Mouse (Mus musculus): ENCODE measurements around the gene Tmem151b. TPM values are rescaled to one million over a fixed set of nuclear protein-coding genes. Genes with fewer than 3 reads are reported as not detected.

The Tmem151b gene
- total RNA-seq, 2 experiments from 2014 or later = 1.7 to 3.7 TPM

DNA sequence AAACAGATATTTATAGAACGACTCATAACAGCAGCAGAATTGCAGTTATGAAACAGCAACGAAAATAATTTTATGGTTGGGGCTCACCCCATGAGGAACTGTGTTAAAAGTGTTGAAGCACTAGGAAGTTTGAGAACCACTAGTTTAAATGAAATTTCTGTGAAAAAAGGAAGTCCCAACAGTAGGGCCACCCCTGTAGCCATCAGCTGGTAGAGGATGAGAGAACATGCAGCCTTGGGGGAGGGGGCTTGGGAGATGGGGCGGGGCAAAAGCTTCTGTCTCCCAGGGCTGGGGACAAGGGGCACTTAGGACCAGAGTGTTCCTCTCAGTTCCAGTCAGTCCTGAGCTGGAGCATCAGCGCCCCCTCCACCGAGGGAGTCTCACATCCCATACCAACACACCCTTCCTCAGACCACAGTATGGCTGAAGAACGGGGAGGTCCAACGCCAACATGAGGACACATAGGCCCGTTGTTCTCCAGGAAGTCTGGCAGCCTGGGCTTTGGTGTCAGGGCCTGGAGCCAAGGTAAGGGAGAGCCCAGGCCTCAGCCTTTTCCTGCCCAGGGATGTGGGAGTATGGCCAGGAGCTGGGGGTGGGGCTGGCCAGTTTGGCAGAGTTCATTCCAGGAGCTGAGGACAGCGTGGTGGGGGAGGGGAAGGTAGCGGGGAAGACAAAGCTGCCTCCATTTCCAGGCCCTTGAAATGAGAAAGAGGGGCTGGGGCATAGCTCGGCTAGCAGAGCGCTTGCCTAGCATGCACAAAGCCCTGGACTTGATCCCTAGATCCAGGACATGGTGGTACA lies 34.8 kb upstream of the Tmem151b start:
- peak in 1 of 2 experiments; percentile 62 for DNase-seq (ENCODE audit: low spot score in 2 of 2)

DNA sequence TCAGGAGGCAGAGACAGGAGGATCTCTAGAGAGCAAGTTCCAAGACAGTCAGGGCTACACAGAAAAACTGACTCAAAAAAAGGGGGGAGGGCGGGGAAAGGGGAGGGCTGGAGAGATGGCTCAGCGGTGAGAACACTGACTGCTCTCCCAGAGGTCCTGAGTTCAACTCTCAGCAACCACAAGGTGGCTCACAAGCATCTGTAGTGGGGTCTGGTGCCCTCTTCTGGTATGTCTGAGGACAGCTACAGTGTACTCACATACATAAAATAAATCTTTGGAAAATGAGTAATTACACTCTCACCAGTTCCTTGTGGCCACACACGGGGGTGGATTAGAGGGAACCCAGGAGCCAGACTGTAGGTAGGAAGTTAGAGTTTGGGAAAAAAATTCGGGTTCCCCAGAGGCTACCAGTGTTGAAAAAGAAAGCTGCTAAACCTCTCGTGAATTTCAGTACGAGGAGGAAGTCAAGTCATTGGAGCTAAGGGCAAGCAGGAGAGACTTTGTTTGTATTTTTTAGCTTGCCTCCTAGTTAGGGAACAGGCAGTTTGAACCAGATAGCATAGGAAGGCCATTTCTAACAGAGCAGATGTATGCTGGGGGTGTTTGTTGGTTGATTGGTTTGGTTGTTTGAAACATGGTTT lies 33.4 kb upstream of the Tmem151b start:
- no peak for DNase-seq (ENCODE audit: low spot score in 2 of 2)

DNA sequence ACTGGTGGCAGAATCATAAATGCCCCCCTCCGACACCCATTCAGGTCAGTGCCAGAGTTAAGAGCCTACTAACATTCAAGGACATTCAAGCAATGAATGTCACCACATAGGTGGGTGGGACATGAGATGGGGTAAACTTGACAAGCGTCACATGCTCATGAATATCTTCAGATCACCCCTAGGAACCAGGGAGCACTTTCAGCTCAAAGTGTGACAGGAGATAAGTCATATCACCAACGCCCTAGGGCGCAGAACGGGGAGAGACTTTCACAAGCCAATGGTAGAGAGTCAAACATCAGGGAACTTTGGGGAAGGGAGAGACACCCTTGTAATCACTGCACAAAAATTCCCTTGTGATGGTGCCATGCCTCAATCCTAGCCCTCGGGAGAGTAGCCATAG lies 32.7 kb upstream of the Tmem151b start:
- DNase-seq (ENCODE audit: low spot score in 2 of 2) = no peak

DNA sequence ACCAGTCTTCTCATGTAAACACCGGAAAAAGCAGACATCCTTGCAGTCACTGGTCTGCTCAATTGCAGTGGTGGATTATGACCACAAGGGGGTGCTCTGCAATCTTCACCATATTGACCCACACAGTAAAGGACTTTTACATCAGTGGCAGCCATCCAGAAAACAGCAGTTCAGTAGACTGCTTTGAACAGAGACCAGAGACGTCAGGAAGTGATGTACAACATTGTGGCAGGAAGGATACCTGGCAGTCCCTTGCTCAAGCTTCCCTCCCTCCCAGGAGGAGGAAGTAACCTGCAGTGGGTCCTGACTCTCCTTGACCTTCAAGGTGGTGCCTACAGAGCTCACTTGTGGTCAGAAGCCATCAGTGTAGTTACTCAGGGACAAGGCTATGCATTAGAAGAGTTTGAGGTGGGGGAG lies 32.1 kb upstream of the Tmem151b start:
- DNase-seq (ENCODE audit: low spot score in 2 of 2) = no peak

DNA sequence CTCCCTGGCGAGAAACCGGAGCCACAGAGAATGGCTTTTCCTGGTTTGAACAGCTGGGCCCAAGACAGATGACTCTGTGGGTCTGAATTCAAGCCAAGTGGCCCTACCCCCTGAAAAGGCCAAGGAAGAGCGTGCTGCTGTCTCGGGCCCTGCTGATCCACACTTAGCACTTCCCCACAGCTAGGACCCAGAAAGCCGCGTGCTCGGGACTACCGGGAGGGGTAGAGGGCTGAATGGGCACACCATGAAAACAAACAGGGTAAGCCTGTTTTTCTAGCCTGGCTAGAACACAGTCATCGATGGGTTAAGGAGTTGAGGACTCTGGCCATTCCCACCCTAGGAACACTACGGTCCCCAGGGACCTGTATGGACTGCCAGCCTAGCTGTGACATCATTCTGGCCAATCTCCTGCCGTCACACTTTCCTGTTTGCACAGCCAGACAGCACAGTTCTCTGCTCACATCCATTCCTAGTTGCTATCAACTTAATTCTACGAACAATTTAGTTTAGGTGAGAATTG lies 31.5 kb upstream of the Tmem151b start:
- DNase-seq (ENCODE audit: low spot score in 2 of 2) = no peak

DNA sequence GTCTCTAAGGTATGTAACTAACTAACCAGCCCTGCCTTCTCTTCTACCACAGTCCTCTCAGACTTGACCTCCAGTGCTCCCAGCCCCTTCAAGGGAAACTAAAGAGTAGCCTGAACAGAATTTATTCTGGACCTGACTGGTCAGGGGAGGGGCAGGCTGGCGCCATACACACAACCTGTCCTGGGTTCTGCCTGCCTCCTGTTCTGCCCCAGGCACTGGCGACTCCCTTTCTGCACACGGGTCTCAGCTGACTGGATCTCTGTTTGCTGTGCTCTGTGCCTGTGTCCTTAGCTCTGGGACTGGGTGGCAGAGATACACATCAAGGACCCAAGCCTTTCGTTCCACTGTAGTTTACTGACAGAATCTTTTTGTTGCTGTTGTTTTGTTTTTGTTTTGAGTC lies 30.1 kb upstream of the Tmem151b start:
- no peak for DNase-seq (ENCODE audit: low spot score in 2 of 2)

DNA sequence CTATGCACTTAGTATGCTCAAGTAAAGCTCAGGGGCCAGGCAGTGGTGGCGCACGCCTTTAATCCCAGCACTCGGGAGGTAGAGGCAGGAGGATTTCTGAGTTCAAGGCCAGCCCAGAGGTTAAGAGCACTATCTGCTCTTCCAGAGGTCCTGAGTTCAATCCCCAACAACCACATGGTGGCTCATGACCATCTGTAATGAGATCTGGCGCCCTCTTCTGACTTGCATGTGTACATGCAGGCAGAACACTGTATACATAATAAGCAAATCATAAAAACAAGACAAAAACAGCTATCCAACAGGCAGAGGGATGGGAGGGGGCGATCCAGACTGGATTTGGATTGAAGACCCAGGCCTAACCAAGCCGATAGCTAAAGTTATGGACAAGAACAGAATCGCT lies 29.4 kb upstream of the Tmem151b start:
- no peak for DNase-seq (ENCODE audit: low spot score in 2 of 2)

DNA sequence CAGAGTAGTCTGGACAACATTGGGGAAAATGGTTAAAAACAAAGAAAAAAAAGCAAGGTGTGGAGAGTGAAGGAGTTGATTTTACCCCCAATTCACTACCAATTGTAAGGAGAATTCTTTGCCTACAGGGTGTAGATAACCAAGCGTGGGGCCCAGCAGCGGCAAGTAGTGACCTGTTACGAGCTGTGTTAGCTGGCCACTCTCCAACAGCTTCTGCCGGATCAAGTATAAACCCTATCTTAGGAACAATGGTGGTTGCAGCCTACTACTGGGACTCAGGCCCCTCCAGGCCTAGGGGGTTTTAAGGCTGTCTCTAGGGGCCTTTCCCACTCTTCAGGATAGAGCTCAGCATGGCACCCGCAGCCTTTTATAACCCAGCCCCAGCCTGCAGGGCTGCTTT lies 28.8 kb upstream of the Tmem151b start:
- no peak for DNase-seq (ENCODE audit: low spot score in 2 of 2)

DNA sequence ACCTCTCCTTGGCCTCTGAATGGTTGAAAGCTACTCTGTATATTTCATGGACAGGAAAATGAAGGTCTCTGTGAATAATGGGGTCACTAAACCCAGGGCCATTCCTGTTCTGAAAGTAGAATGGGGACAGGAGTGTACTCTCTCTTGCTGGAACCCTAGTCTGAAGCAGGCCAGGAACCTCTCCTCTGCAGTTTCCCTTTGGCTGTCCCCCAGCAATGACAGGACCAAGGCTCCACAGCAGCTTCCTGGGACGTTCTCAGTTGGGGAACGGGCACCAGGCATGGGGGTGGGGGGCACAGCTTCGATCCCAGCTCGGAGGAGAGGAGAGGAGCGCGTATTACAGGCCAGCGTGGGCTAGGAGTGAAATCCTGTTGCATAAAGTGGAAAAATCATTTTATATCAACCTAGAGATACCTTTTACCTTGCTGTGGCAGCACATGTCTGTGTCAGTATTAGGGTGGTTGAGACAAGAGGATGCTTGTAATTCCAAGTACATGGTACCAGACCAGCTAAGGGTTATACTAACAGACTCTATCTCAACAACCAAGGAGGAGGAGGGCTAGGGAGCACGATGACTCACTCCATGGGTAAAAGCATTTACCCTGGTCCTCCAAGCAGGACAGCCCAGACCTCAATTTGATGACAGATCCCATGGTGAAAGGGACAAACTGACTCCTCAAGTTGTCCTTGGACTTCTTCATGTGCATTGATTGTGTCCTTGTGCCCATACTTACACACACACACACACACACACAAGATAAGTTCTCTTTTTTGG lies 25.8 kb upstream of the Tmem151b start:
- no peak for DNase-seq (ENCODE audit: low spot score in 2 of 2)

DNA sequence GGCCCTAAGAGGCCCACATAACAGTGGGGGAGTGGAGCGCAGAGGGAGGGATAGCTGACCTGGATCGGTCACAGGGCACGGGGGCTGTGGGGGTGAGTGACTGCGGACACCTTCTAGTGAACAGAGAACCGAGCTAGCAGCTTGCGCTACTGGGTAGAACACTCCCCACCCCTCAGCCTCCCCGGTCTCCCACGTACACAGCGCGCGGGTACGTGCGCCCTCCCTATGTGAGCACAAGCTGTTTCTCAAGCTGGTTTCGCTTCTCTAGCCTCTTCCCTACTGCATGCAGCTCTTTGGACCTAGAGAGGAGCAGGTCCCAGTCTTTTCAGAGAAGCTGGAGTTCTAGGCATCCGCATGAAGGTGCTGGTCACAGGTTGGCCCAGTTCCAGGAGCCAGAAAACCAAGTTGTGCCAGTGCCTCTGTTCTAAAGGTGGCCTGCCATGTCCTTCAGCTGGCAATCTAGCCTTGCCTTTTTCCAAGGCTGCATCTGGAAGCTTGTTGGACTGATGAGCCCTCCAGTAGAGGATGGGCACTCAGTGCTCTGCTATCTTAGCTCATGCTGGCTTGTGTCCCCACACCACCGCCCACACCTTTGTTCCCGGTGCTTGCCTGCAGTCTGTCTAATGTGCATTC lies 24.8 kb upstream of the Tmem151b start:
- DNase-seq (ENCODE audit: low spot score in 2 of 2) = peak in 1 of 2 experiments; percentile 46

DNA sequence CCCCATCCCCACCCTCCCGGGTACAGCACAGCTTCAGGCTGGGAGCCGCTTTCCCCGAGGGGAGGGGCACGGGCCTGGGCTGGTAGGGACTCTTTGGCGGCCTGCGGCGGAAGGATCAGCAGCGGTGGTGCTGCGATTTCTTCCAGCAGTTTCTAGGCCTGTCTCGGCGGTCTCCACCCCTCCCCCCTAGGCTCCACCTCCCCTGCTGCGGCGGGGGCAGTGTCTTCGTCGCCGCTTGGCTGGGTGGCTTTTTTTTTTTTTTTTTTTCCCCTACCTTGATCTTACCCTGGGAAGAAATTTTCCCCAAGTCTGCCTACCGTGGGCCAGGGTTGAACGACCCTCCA lies 24.3 kb upstream of the Tmem151b start:
- DNase-seq (ENCODE audit: low spot score in 2 of 2) = peak; percentile 92 to 95

DNA sequence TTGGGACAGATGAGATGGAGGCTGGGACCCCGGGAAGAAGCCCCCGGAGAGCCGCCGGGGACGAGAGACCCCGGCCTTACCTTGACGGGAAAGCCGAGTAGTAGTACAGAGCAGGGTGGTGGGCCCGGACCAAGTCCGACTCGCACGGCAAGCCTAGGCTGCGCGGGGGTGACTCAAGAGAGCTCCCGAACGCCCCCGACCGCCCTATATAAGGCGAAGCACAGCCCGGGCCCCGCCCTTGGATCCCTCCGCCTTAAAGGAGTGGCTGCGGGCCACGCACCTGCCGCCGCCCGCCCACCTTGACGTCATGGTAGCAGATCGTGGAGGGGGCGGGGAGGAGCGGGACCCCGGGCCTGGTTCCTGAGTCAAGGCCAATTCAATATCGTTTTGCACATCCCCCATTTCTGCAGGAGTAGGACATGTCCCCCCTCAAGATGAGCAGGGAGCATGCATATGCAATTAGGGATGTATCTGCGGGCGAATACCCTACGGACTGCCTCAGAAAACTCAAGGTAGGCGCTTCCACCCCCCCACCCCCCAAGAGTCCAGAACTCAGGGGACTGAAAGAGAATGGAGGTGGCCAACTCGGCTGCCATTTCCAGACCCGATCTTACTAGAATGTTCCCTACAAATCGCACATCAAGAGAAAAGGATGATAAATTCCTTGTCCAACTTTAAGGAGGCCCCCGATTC lies 23.8 kb upstream of the Tmem151b start, which contains the start of gene Hsp90ab1:
Gene Hsp90ab1, minus strand, starts transcription at position 185 of the 693 bp plus-strand sequence.
- DNase-seq (ENCODE audit: low spot score in 2 of 2) = peak; percentile 99

DNA sequence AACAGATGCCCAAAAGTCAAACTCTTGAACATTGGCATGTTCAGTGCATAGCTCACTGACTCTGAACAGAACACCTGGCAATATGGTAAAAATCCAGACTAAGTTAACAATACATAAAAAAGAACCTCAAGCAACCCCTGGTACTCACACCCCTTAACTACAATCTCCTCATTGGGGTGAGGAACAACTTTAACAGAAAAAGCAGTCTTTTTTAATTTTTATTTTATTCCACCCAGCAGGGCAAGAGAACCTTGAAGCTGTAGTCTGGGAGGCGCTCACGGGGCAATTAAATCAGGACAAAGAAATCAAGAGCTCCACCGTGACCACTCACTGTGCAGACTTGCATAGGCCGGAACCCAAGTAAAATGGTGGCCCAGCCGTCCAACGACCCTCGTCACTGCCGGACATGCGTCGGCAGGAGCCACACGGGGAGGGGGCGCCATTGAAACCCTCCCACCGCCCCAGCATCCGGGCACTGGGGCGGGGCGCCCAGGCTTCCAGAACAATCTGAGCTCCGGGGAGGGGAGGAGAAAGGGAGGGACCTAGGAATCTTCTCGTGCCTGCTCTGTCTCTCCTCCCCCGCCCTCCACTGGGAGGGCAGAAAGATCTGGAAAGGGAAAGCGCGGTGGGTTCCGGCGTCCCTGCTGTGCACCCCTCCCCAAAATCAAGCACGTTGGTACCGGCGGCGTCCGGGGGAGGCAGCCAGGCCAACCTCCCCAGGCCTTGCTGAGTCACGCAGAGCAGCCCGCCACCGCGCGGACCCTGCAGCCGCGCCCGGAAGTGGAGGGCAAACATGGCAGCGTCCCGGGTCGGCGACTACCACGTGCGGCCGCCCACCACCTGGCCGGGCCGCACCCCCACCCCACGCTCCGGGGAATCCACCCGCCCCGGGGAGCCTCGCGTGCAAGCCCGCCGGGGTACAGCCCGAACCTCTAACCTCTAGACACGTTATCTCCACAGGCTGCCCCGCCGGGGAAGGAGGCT lies 22.9 kb upstream of the Tmem151b start:
- DNase-seq (ENCODE audit: low spot score in 2 of 2) = peak in 1 of 2 experiments; percentile 55

DNA sequence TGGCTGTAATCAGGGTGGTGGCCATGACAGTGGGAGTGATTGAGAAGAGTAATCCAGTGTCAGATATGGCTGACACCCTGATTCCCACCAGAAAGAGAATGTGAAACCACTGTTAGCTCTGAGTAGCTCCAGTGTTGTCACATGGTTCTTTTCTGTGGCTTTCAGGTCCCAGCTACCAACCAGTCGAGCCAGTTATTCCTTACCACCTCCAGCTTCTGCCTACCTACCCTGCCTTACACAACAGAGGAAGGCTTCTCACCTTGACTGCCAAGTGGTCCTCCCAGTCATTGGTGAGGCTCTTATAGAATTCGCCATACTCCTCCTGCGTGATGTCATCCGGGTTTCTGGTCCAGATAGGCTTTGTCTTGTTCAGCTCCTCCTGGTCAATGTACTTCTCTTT lies 20.5 kb upstream of the Tmem151b start:
- no peak for DNase-seq (ENCODE audit: low spot score in 2 of 2)

DNA sequence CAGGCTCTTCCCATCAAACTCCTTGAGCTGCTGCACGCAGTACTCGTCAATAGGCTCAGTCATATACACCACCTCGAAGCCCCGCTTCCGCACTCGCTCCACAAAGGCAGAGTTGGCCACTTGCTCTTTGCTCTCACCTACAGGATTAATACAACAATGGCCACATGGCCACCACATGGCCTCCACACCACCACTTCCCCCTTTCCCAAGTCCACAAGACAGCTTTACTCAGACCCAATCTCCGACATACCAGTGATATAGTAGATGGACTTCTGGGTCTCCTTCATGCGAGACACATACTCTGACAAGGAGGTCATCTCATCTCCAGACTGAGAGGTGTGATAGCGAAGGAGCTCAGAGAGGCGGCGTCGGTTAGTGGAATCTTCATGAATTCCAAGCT lies 19.5 kb upstream of the Tmem151b start:
- DNase-seq (ENCODE audit: low spot score in 2 of 2) = no peak

DNA sequence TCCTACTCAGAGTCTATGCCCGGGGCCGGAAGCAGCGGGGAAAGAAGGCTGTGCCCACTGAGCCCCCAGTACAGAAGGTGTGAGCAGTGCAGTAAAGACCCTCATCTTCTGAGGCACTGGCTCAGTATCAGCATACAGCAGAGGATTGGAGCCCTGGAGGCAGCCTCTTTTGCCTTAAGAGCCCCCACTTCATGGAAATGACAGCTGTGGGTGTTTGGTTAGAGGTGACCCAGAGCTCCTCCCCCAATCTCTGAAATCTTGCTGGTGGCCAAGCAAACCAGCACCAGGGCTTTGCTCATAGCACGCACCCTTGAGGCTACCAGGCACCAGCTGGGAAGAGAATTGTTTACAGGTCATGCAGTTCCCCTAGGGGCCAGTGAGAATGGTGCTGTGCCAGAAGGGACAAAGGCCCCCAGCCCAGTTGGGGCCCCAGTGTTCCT lies 17.7 kb upstream of the Tmem151b start:
- no peak for DNase-seq (ENCODE audit: low spot score in 2 of 2)

DNA sequence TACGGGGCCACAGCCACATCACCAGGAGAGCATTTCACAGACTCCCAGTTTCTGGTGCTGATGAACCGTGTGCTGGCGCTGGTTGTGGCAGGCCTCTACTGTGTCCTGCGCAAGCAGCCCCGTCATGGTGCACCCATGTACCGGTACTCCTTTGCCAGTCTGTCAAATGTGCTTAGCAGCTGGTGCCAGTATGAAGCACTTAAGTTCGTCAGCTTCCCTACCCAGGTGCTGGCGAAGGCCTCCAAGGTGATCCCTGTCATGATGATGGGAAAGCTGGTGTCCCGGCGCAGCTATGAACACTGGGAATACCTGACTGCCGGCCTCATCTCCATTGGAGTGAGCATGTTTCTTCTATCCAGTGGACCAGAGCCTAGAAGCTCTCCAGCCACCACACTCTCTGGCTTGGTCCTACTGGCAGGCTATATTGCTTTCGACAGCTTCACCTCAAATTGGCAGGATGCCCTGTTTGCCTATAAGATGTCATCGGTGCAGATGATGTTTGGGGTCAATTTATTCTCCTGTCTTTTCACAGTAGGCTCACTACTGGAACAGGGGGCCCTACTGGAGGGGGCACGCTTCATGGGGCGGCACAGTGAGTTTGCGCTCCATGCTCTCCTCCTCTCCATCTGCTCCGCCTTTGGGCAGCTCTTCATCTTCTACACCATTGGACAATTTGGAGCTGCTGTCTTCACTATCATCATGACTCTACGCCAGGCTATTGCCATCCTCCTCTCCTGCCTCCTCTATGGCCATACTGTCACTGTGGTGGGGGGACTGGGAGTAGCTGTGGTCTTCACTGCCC lies 17.1 kb upstream of the Tmem151b start:
- no peak for DNase-seq (ENCODE audit: low spot score in 2 of 2)

DNA sequence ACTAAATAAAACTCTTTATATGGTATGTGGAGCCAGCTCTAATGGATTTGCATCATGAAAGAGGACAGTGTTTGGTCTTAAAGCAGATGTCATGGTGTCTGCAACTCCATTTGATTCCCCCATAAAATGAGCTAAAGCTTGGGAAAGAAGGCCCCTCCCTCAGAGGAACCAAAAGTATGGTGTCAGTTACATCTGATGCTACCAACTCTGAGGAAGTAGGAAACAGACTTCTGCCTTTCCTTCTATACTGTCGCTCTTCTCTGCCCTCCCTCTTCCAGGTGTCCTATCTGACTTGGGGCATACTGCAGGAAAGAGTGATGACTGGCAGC lies 16.5 kb upstream of the Tmem151b start:
- no peak for DNase-seq (ENCODE audit: low spot score in 2 of 2)

DNA sequence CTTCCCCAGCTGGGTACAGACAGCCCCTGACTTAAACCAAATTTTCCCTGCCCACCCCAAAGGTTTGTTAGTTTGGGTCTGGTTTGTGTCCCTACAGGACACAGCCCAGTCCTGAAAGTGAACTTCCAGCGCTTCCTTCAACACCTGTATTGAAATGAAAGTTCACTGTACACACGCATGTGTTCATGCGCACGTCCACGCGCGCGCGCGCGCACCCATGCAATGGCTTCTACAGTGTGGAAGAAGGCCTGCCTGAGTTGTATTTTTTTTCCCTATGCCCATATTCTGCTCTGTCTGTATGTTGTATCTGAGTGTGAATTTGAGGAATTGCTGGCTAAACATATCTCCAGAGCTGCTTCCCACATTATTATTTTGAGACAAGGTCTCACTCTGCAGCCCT lies 15.6 kb upstream of the Tmem151b start:
- DNase-seq (ENCODE audit: low spot score in 2 of 2) = no peak
